Mouse (Mus musculus) C2C12 (cell line): ENCODE data around the gene Parp9. TPM values are rescaled to one million over a fixed set of nuclear protein-coding genes. Genes with fewer than 3 reads are reported as not detected.

Experiments used
- H3K27me3 ChIP-seq: one replicate; pipeline ENCODE4 v1.6.1; 2011; ENCODE audit not compliant: control insufficient read depth, insufficient read depth, insufficient read length
- H3K36me3 ChIP-seq: one replicate; pipeline ENCODE4 v1.6.1; 2011; ENCODE audit not compliant: control insufficient read depth, insufficient read depth
- H3K4me3 ChIP-seq: one replicate; pipeline ENCODE4 v1.5.1; 2011; ENCODE audit warnings: mild to moderate bottlenecking, control low read depth; ENCODE audit not compliant: poor library complexity, insufficient read depth, severe bottlenecking
- H3K79me2 ChIP-seq: one replicate; pipeline ENCODE4 v1.6.1; 2011; ENCODE audit not compliant: control insufficient read depth, insufficient read depth
- H3K79me3 ChIP-seq: one replicate; pipeline ENCODE4 v1.6.1; 2011; ENCODE audit warnings: low read depth, control low read depth
- H3ac ChIP-seq: one replicate; pipeline ENCODE3; 2011; ENCODE audit warnings: low read depth; ENCODE audit not compliant: control insufficient read depth, insufficient read length
- CEBPB ChIP-seq: IDR thresholded peaks from one replicate; pipeline ENCODE4 v1.6.1; 2011; ENCODE audit warnings: low read depth, mild to moderate bottlenecking, control low read depth, moderate library complexity
- CTCF ChIP-seq: IDR thresholded peaks from one replicate; pipeline ENCODE4 v1.5.1; 2011; ENCODE audit not compliant: control insufficient read depth, insufficient read depth, insufficient read length
- FOSL1 ChIP-seq: IDR thresholded peaks from one replicate; pipeline ENCODE4 v1.8.0; 2011; ENCODE audit warnings: mild to moderate bottlenecking, low read length; ENCODE audit not compliant: poor library complexity, insufficient read depth, severe bottlenecking
- MAX ChIP-seq: IDR thresholded peaks from one replicate; pipeline ENCODE4 v1.6.1; 2011; ENCODE audit warnings: mild to moderate bottlenecking, control low read depth
- MYOD1 ChIP-seq: IDR thresholded peaks from one replicate; pipeline ENCODE4 v1.6.1; 2011; ENCODE audit warnings: low read depth; ENCODE audit not compliant: control insufficient read depth, insufficient read length
- MYOG ChIP-seq: IDR thresholded peaks from one replicate; pipeline ENCODE4 v1.6.1; 2011; ENCODE audit not compliant: control insufficient read depth, insufficient read length; ENCODE audit errors: extremely low read depth
- USF1 ChIP-seq: IDR thresholded peaks from one replicate; pipeline ENCODE4 v1.6.1; 2011; ENCODE audit warnings: low read depth, mild to moderate bottlenecking, control low read depth, moderate library complexity
- polyA plus RNA-seq: library from polyadenylated mRNA; unstranded; fragments of >200 nt; fragmentation: generic; extraction: Trizol; gene quantifications from one replicate; pipeline ENCODE4 v1.2.1, GENCODE M21; 2012; ENCODE audit warnings: missing spikeins

Gene Parp9
- polyA plus RNA-seq, 1 experiment, result 0.66 TPM

DNA sequence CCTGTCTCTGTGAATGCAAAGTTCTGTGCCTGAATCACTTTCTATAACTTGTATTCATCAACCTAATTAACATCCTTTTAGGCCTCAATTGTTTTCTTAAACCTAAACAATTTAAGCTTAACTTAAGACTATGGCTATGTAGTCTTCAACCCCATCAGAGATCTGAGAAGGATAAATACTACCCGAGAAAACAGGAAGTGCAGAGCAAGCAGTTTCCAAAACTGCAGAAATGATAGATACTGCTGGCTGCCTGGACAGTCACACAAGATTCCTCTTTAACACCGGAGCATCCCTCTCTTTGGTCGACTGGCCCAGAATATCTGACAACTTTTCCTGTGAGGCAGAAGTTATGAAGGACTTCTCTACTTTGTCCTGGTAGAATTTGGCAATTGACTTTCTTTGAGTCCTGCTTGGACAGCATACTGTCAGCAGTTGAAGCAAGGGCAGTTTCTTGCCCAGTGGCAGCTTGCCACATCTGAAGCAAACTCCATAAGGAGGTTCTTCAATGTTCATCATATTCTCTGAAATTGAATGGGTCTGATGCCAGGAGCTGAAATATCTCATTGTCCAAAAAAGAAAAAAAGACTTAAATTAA is 15.9 kb upstream of the Parp9 start:
- Histone ChIP-seq H3K36me3 (no peaks in the 10 kb centered on the region), H3ac (no peak overlapping the region), H3K79me2 (no peaks in the 10 kb centered on the region), H3K4me3 (no peak overlapping the region), H3K79me3 (no peaks in the 10 kb centered on the region), H3K27me3 (no peaks in the 10 kb centered on the region)
- TF ChIP-seq USF1, result no peak
- no peak for TF ChIP-seq MYOG
- no peak for TF ChIP-seq MYOD1
- TF ChIP-seq MAX, result no peak
- no peak for TF ChIP-seq FOSL1
- TF ChIP-seq CTCF, result no peak
- no peak for TF ChIP-seq CEBPB

DNA sequence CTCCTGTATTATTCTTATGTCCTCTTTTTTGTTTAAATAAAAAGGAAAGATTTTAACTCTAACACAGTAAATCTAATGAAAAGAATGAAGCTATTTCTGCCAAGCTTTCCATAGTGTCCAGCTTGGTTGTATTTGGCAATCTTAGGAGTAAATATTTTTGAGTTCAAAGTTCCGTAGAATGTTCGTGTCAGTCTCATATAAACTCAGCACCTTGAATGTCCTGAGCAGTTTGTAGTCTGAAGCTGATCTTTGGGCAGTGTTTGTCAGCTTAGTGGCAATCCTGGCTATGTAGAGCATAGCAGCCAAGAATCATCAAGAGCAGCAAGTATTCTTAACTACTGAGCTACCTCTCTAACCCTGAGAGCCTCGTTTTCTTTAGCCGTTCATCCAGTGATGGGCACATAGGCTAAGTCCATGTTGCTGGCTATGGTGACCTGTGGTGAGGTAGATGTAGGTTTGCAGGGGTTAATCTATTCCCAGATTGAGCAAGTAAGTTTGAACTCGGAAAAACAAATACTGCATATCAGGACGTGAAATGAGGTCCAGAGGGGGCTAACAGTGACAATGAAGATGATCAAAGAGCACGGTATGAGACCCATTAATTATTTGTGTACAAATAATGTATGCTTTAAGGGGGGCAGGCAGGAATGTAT is 14.6 kb upstream of the Parp9 start:
- Histone ChIP-seq H3K4me3 (no peak overlapping the region), H3K27me3 (no peaks in the 10 kb centered on the region), H3K79me3 (no peaks in the 10 kb centered on the region), H3K79me2 (no peaks in the 10 kb centered on the region), H3ac (no peak overlapping the region), H3K36me3 (no peaks in the 10 kb centered on the region)
- no peak for TF ChIP-seq MYOG
- no peak for TF ChIP-seq MYOD1

DNA sequence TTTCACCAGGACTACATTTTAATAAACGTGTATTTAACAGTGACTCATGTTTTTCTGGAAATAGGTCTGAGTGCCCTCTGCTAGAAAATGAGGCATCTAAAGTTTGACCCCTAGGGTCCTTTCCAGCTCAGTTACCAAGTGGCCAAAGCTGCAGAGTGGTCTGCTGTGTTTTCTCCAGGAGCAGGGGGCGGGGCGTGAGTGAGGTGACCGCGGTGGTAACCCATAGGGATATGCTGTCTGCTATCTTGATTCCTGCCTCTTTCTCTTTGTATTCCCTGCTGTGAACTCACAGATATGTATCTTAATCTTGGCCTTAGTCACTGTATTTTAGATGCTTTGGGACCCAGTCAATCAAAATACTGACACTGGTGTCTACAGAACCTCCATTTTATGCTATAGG is 13.9 kb upstream of the Parp9 start:
- no peaks in the 10 kb centered on the region for H3K36me3 ChIP-seq
- no peaks in the 10 kb centered on the region for H3K79me2 ChIP-seq
- no peaks in the 10 kb centered on the region for H3K79me3 ChIP-seq
- no peaks in the 10 kb centered on the region for H3K27me3 ChIP-seq
- no peak overlapping the region for H3K4me3 ChIP-seq
- no peak overlapping the region for H3ac ChIP-seq
- no peak for TF ChIP-seq FOSL1
- no peak for TF ChIP-seq MAX
- no peak for TF ChIP-seq CTCF
- TF ChIP-seq USF1, result no peak
- no peak for TF ChIP-seq CEBPB
- TF ChIP-seq MYOD1, result no peak
- no peak for TF ChIP-seq MYOG

DNA sequence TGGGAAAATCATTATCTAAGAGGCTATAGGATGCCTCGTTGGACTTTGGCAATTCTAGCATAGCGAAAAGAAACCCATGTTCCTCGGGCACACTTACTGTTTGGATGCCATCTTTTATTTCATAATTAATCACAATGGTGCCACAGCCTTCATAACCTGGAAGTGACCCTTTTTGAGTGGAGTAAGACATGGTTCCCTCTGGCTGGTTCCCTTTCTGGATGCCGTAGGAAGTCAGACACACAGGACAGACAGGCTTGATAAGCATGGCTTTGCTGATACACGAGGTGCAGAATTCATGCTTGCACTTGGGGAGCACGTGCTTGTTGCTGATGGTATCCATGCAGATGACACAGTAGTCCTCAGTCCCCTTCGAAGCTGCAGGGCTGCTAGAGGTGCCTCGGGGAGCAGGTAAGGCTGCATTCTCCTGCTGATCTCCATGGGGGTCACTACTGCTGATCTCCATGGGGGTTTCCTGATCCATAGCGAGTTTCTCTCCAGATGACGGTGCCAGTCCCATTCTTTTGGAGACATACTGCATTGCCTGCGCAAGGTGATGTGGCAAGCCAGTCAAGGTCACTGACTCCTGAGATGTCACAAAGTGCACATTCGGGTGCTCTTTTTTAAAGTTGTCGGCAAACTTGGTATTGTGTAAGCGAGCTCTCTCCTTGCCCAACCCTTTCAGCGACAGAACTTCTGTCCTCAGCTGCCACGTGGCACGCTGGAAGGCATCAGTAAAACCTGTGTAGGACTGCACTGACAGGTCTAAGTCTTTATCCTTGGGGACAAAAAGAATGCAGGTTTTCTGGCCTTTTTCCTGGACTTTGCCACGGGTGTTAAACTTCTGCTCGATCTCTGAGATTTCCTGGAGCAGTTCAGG is 5.9 kb upstream of the Parp9 start:
- no peaks in the 10 kb centered on the region for H3K27me3 ChIP-seq
- H3K4me3 ChIP-seq, result no peak overlapping the region
- no peak overlapping the region for H3ac ChIP-seq
- H3K36me3 ChIP-seq, result no peaks in the 10 kb centered on the region
- TF ChIP-seq MYOD1 (no peak), USF1 (no peak)
- no peaks in the 10 kb centered on the region for H3K79me3 ChIP-seq
- no peaks in the 10 kb centered on the region for H3K79me2 ChIP-seq

DNA sequence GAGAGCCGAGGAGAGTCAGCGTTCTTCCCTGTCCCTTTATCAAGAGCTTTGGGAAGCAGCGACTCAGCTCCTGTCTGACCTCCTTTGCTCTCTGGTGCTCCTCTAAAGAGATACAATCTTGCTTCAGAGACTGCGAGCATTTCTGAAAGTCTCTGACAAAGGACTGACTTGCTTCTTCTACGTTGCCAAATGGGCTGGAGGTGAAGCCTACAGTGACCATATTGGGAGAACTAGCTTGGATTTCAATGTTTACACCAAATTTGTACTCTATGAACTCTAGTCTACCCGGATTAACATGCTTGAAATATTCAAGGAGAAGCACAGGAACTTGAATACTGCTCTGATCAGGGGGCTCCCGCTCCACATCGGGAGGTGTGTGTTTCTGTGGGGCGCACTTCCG is 5.1 kb upstream of the Parp9 start:
- H3K36me3 ChIP-seq, result no peaks in the 10 kb centered on the region

DNA sequence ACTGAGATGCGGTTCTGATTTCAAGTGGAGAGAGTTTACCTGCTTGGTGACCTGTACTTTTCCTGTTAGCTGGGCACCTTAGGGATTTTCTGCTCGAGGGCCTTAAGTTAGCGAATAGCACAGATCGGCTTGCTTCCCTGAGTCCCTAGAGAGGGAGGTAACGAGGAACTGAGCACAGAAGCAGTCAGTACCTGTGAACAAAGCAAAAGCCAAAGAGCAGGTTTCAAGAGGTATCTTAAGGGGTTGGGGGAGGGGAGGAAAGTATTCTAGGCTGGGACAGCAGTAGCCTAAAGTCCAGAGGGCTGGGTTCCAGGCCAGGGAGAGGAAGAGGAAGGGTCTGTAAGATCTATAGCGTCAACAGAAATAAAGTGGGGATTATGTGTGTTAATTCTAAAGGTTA is 991 bp downstream of the Parp9 start:
- Histone ChIP-seq H3K36me3 (no peaks in the 10 kb centered on the region), H3ac (no peak overlapping the region), H3K79me2 (no peaks in the 10 kb centered on the region), H3K79me3 (no peaks in the 10 kb centered on the region), H3K4me3 (peak overlapping the region; percentile 52), H3K27me3 (no peaks in the 10 kb centered on the region)
- TF ChIP-seq MAX (no peak), FOSL1 (no peak), MYOG (no peak), CEBPB (no peak), CTCF (no peak)

More for the DNA sequence above, 5.1 kb upstream of the Parp9 start:
- H3K4me3 ChIP-seq, result no peak overlapping the region
- no peaks in the 10 kb centered on the region for H3K79me3 ChIP-seq
- H3K79me2 ChIP-seq, result no peaks in the 10 kb centered on the region
- H3K27me3 ChIP-seq, result no peaks in the 10 kb centered on the region
- no peak for TF ChIP-seq FOSL1
- no peak for TF ChIP-seq MAX
- no peak overlapping the region for H3ac ChIP-seq
